Mouse (Mus musculus) small intestine, adult 2 months (tissue): ENCODE measurements around the gene Tmem144.

Source experiments
- CTCF ChIP-seq: fragments of 200-500 bp; IDR thresholded peaks from 2 replicates; pipeline ENCODE4 v1.5.1; 2012; ENCODE audit warnings: low read depth, mild to moderate bottlenecking, control low read depth, inconsistent platforms, low read length, moderate library complexity, mixed read lengths; ENCODE audit not compliant: insufficient replicate concordance, insufficient read length; ENCODE audit errors: extremely low read depth
- POLR2A ChIP-seq: fragments of 200-500 bp; IDR thresholded peaks from 2 replicates; pipeline ENCODE4 v1.6.1; 2012; ENCODE audit warnings: low read depth, mild to moderate bottlenecking, control low read depth, inconsistent platforms, low read length, moderate library complexity

GRCm38 (mm10) chr3:79810563-79810962 lies 42.0 kb downstream of the Tmem144 start:
- TF ChIP-seq POLR2A (no peak), CTCF (no peak)
